8 mouse cellular contexts compared by ENCODE assay signal in genomic region chr3:88684980-88685941, GRCm38 (mm10). TPM values are rescaled to one million over a fixed set of nuclear protein-coding genes. Genes with fewer than 3 reads are reported as not detected.
DNase-seq lines count a peak whose midpoint lies in the region; ATAC-seq and TF ChIP-seq lines count a peak whose summit lies in the region.

Khdc4 (plus strand) TSS chr3:88685803.

- H3K27me3 ChIP-seq in MEL (ENCODE audit: control insufficient read depth in 1 of 2, insufficient read depth in 2 of 2, low read length in 2 of 2) = no peaks in the 10 kb centered on the region
- H3K27me3 ChIP-seq in cerebellum, adult 2 months (ENCODE audit: control insufficient read depth, insufficient read depth, low read length) = no peaks in the 10 kb centered on the region
- no peaks in the 10 kb centered on the region for H3K27me3 ChIP-seq in forebrain, postnatal 0 days (ENCODE audit: insufficient read depth, low read length)
- no peaks in the 10 kb centered on the region for H3K27me3 ChIP-seq in lung, embryonic 15.5 days

- no peak for TF ChIP-seq RAD21 in MEL (IDR thresholded peaks at IDR 0.05; ENCODE audit: low read depth, low read length)

- WGBS in cerebellum, adult 2 months = under 1% methylated on average over 47 of the region's 47 CpGs
- under 1% methylated on average over 47 of the region's 47 CpGs for WGBS in forebrain, postnatal 0 days
- WGBS in lung, embryonic 15.5 days = under 1% methylated on average over 47 of the region's 47 CpGs

- H3K4me2 ChIP-seq in forebrain, postnatal 0 days (ENCODE audit: low read depth) = peak within 1 kb of the TSS; percentile 77
- peak within 1 kb of the TSS; percentile 65 for H3K4me2 ChIP-seq in lung, embryonic 15.5 days

- ATAC-seq in forebrain, postnatal 0 days = peak; percentile 99
- peak; percentile 99 for ATAC-seq in lung, embryonic 15.5 days (ENCODE audit: borderline replicate concordance, extremely low read depth, low FRiP score, low TSS enrichment)

- TF ChIP-seq POLR2A in MEL (IDR thresholded peaks at IDR 0.05; ENCODE audit: control insufficient read depth in 1 of 2, insufficient read depth in 1 of 2, low read depth in 1 of 2, low read length in 2 of 2, poor library complexity in 1 of 2) = peak; percentile 93 to 97
- TF ChIP-seq POLR2A in cerebellum, adult 2 months (IDR thresholded peaks at IDR 0.05; ENCODE audit: borderline replicate concordance, insufficient read depth, low read length) = peak; percentile 90

- TF ChIP-seq EP300 in MEL (IDR thresholded peaks at IDR 0.05; ENCODE audit: low read depth in 1 of 2, low read length in 2 of 2) = no peak

- peak; percentile 100 for DNase-seq in MEL (ENCODE audit: low read depth, low spot score)
- peak; percentile 96 to 99 for DNase-seq in cerebellum, adult 2 months
- DNase-seq in forebrain, postnatal 0 days = peak; percentile 98
- peak; percentile 97 for DNase-seq in heart, postnatal 4 days
- DNase-seq in layer of hippocampus, adult 8-10 months (ENCODE audit: low spot score in 2 of 2) = peak; percentile 96 to 98
- peak; percentile 97 for DNase-seq in ovary, adult 18-20 months (ENCODE audit: low spot score)
- peak; percentile 98 for DNase-seq in thymus, postnatal 0 days (ENCODE audit: low spot score)

- peak within 1 kb of the TSS; percentile 88 for H3K9ac ChIP-seq in MEL (ENCODE audit: control insufficient read depth, low read depth, low read length, poor library complexity, severe bottlenecking)
- peak within 1 kb of the TSS; percentile 98 for H3K9ac ChIP-seq in forebrain, postnatal 0 days
- H3K9ac ChIP-seq in lung, embryonic 15.5 days = peak within 1 kb of the TSS; percentile 96

- peaks cover 33% of the 10 kb centered on the region for H3K79me2 ChIP-seq in MEL (ENCODE audit: control insufficient read depth, insufficient read depth, low read length, poor library complexity)

- 0 out of 6 replicates have a peak, but pooled peaks of 1 of the 3 experiments have one; percentile 13 for TF ChIP-seq CTCF in MEL (IDR thresholded peaks at IDR 0.05 in 2 of 3, conservative IDR thresholded peaks at IDR 0.05 in 1 of 3; ENCODE audit: control insufficient read depth in 1 of 3, insufficient read depth in 1 of 3, low read depth in 2 of 3, low read length in 3 of 3, poor library complexity in 1 of 3, severe bottlenecking in 1 of 3)
- TF ChIP-seq CTCF in cerebellum, adult 2 months (IDR thresholded peaks at IDR 0.05; ENCODE audit: borderline replicate concordance, insufficient read depth, low read depth, low read length) = no peak
- no peak; the same call in 1 of the 2 replicates for TF ChIP-seq CTCF in forebrain, postnatal 0 days (IDR thresholded peaks at IDR 0.05; ENCODE audit: low read depth)

- H3K9me3 ChIP-seq in MEL (replicated peaks; ENCODE audit: insufficient read depth, low read length) = no peaks in the 10 kb centered on the region
- H3K9me3 ChIP-seq in forebrain, postnatal 0 days (ENCODE audit: low read length) = no peaks in the 10 kb centered on the region
- H3K9me3 ChIP-seq in lung, embryonic 15.5 days = no peaks in the 10 kb centered on the region

- peaks cover 28 to 31% of the 10 kb centered on the region in 2 experiments for H3K36me3 ChIP-seq in MEL (ENCODE audit: control insufficient read depth in 1 of 2, insufficient read depth in 2 of 2, low read length in 2 of 2)
- H3K36me3 ChIP-seq in forebrain, postnatal 0 days (ENCODE audit: insufficient read depth) = peaks cover 15% of the 10 kb centered on the region
- H3K36me3 ChIP-seq in lung, embryonic 15.5 days = peaks cover 26% of the 10 kb centered on the region

- peak within 1 kb of the TSS; percentile 78 to 97 for H3K4me3 ChIP-seq in MEL (ENCODE audit: control insufficient read depth in 1 of 2, insufficient read depth in 1 of 2, low read depth in 2 of 2, low read length in 2 of 2)
- H3K4me3 ChIP-seq in cerebellum, adult 2 months (replicated peaks; ENCODE audit: insufficient read depth, low read depth, low read length) = peak within 1 kb of the TSS; percentile 93
- peak within 1 kb of the TSS; percentile 96 for H3K4me3 ChIP-seq in forebrain, postnatal 0 days (ENCODE audit: low read depth, low read length)
- peak within 1 kb of the TSS; percentile 62 for H3K4me3 ChIP-seq in lung, embryonic 15.5 days

- peaks cover 8 to 13% of the 10 kb centered on the region in 2 experiments for H3K4me1 ChIP-seq in MEL (ENCODE audit: control insufficient read depth in 1 of 2, insufficient read depth in 2 of 2, low read length in 2 of 2)
- H3K4me1 ChIP-seq in cerebellum, adult 2 months (ENCODE audit: control insufficient read depth, insufficient read depth, low read length) = peaks cover 5% of the 10 kb centered on the region; the same call in 1 of the 2 replicates
- H3K4me1 ChIP-seq in forebrain, postnatal 0 days (ENCODE audit: insufficient read depth) = 0 out of 2 replicates have a peak, but pooled peaks cover 6% of the 10 kb centered on the region
- peaks cover 12% of the 10 kb centered on the region for H3K4me1 ChIP-seq in lung, embryonic 15.5 days

- peak within 1 kb of the TSS; percentile 97 for H3K27ac ChIP-seq in MEL (ENCODE audit: control insufficient read depth, low read depth, low read length)
- H3K27ac ChIP-seq in cerebellum, adult 2 months (ENCODE audit: insufficient read depth, low read length) = peak within 1 kb of the TSS; percentile 93
- peak within 1 kb of the TSS; percentile 99 for H3K27ac ChIP-seq in forebrain, postnatal 0 days (ENCODE audit: low read depth, low read length)
- peak within 1 kb of the TSS; percentile 98 for H3K27ac ChIP-seq in lung, embryonic 15.5 days

TF ChIP-seq in MEL, 35 proteins besides CTCF, POLR2A, EP300 and RAD21 (continues in another document):
- TF ChIP-seq POLR2AphosphoS2 (IDR thresholded peaks at IDR 0.05; ENCODE audit: low read length) (peak; percentile 98; the same call in 1 of the 2 replicates), RCOR1 (IDR thresholded peaks at IDR 0.05; ENCODE audit: low read depth, low read length) (peak; percentile 92), BHLHE40 (IDR thresholded peaks at IDR 0.05; ENCODE audit: borderline replicate concordance, low read depth, low read length) (peak; percentile 57; the same call in 1 of the 2 replicates), ZKSCAN1 (IDR thresholded peaks at IDR 0.05; ENCODE audit: low read depth, low read length) (no peak), NRF1 (IDR thresholded peaks at IDR 0.05; ENCODE audit: insufficient read depth, low read depth, low read length, poor library complexity, severe bottlenecking) (peak; percentile 58), JUND (IDR thresholded peaks at IDR 0.05; ENCODE audit: low read depth, low read length) (no peak), MEF2A (IDR thresholded peaks at IDR 0.05; ENCODE audit: extremely low read depth, insufficient replicate concordance, low read depth, low read length, poor library complexity, severe bottlenecking) (no peak), ZMIZ1 (IDR thresholded peaks at IDR 0.05; ENCODE audit: low read depth, low read length) (peak; percentile 96), NELFE (IDR thresholded peaks at IDR 0.05; ENCODE audit: low read depth, low read length) (peak; percentile 95), TCF12 (IDR thresholded peaks at IDR 0.05; ENCODE audit: low read depth, low read length) (peak; percentile 66), MYC (IDR thresholded peaks at IDR 0.05; ENCODE audit: low read depth, low read length) (peak; percentile 95), ZNF384 (IDR thresholded peaks at IDR 0.05; ENCODE audit: low read depth, low read length) (peak; percentile 56; the same call in 1 of the 2 replicates), HCFC1 (IDR thresholded peaks at IDR 0.05; ENCODE audit: low read depth, low read length) (peak; percentile 98), KAT2A (conservative IDR thresholded peaks at IDR 0.05; ENCODE audit: low read depth, low read length) (peak; percentile 90), USF2 (IDR thresholded peaks at IDR 0.05; ENCODE audit: borderline replicate concordance in 1 of 2, insufficient read depth in 1 of 2, low read depth in 1 of 2, low read length in 2 of 2) (no peak), SMC3 (IDR thresholded peaks at IDR 0.05; ENCODE audit: low read depth, low read length) (no peak), ZC3H11A (IDR thresholded peaks at IDR 0.05; ENCODE audit: low read depth, low read length) (no peak), GATA1 (IDR thresholded peaks at IDR 0.05; ENCODE audit: low read depth, low read length) (peak; percentile 4; the same call in 1 of the 2 replicates), CHD1 (IDR thresholded peaks at IDR 0.05; ENCODE audit: low read depth, low read length) (no peak), ELF1 (IDR thresholded peaks at IDR 0.05; ENCODE audit: low read depth, low read length) (peak; percentile 92), SIN3A (IDR thresholded peaks at IDR 0.05; ENCODE audit: low read length) (peak; percentile 96), MAFK (IDR thresholded peaks at IDR 0.05; ENCODE audit: borderline replicate concordance, low read depth, low read length) (no peak), MXI1 (IDR thresholded peaks at IDR 0.05; ENCODE audit: low read depth, low read length) (peak; percentile 99), CHD2 (IDR thresholded peaks at IDR 0.05; ENCODE audit: low read length) (no peak), MAX (IDR thresholded peaks at IDR 0.05; ENCODE audit: low read length) (peak; percentile 90), ETS1 (IDR thresholded peaks at IDR 0.05; ENCODE audit: low read depth, low read length) (peak; percentile 48), USF1 (IDR thresholded peaks at IDR 0.05; ENCODE audit: low read depth, low read length) (peak; percentile 69), E2F4 (IDR thresholded peaks at IDR 0.05; ENCODE audit: borderline replicate concordance, low read depth, low read length) (no peak), MAZ (IDR thresholded peaks at IDR 0.05; ENCODE audit: low read depth, low read length) (no peak; the same call in 1 of the 2 replicates), TBP (IDR thresholded peaks at IDR 0.05; ENCODE audit: low read depth, low read length) (peak; percentile 95)

RNA-seq across cellular contexts. Expression of gene Khdc4, which starts in this region (rescaled TPM):
- 43.4 and 47.4 TPM in 2 replicates for total RNA-seq in MEL (2012; rRNA removed)
- 10 to 100 TPM in 1 of 2 experiments, not detected in 1; 71.0 TPM for polyA plus RNA-seq in MEL (2012; ENCODE audit: insufficient read depth in 1 of 2, insufficient read length in 2 of 2, low read depth in 1 of 2, low replicate concordance in 2 of 2, missing spikeins in 1 of 2)
- 92.7 and 99.6 TPM in 2 replicates for polyA plus RNA-seq in cerebellum, adult 2 months (2012; rRNA removed)
- total RNA-seq in forebrain, postnatal 0 days (2014; rRNA removed) = 80.4 and 93.3 TPM in 2 replicates
- polyA plus RNA-seq in forebrain, postnatal 0 days (2015; fragmentation: Nextera tagmentation; extraction: Ambion mirVana) = 45.9 and 55.1 TPM in 2 replicates
- 10 to 100 TPM; 44.9 to 49.2 TPM for total RNA-seq in heart, postnatal 4 days (2021)
- 10 to 100 TPM; 47.5 to 69.8 (median 54.1) TPM for total RNA-seq in layer of hippocampus, adult 8-10 months (2022)
- 90.7 and 93.1 TPM in 2 replicates for polyA plus RNA-seq in lung, embryonic 15.5 days (2015; fragmentation: Nextera tagmentation; extraction: Ambion mirVana)
- 69.4 and 75.2 TPM in 2 replicates for polyA plus RNA-seq in thymus, postnatal 0 days (2015; fragmentation: Nextera tagmentation; extraction: Ambion mirVana)

Comparison
In these comparisons a context has a peak if more than half of its experiments do, and no peak if none do; other contexts are left out.
1. Peak in every context shown above with its lines: DNase-seq, ATAC-seq, H3K4me3 ChIP-seq and H3K27ac ChIP-seq.